Mouse (Mus musculus) kidney, adult 2 months (tissue): Measurements from ENCODE around the gene Paxip1. TPM values are rescaled to one million over a fixed set of nuclear protein-coding genes. Genes with fewer than 3 reads are reported as not detected.

Source experiments
- DNase-seq: peaks from one replicate; pipeline ENCODE4 v3.0.0; 2021
- H3K27ac ChIP-seq: fragments of 200-500 bp; 2 replicates; pipeline ENCODE4 v1.5.1; 2012; ENCODE audit warnings: low read depth, low read length, control low read depth, inconsistent platforms; ENCODE audit not compliant: insufficient read depth
- H3K27me3 ChIP-seq: fragments of 200-500 bp; replicated peaks from 2 replicates; pipeline ENCODE4 v1.6.1; 2012; ENCODE audit warnings: mild to moderate bottlenecking, moderate library complexity, low read length, inconsistent platforms; ENCODE audit not compliant: control insufficient read depth, insufficient read depth
- H3K36me3 ChIP-seq: fragments of 200-500 bp; 2 replicates; pipeline ENCODE4 v1.6.1; 2012; ENCODE audit warnings: mild to moderate bottlenecking, moderate library complexity, low read length, inconsistent platforms; ENCODE audit not compliant: control insufficient read depth, insufficient read depth
- H3K4me1 ChIP-seq: fragments of 200-500 bp; 2 replicates; pipeline ENCODE4 v1.6.1; 2011; ENCODE audit warnings: low read length; ENCODE audit not compliant: control insufficient read depth, insufficient read depth
- H3K4me3 ChIP-seq: fragments of 200-500 bp; 2 replicates; pipeline ENCODE4 v1.5.1; 2011; ENCODE audit warnings: mild to moderate bottlenecking, low read depth, low read length, control low read depth; ENCODE audit not compliant: insufficient read depth
- CTCF ChIP-seq: fragments of 200-500 bp; conservative IDR thresholded peaks from 2 replicates; pipeline ENCODE4 v1.5.1; 2011; ENCODE audit warnings: low read depth, mild to moderate bottlenecking, control low read depth, low read length, moderate library complexity, mixed read lengths; ENCODE audit not compliant: insufficient read depth, insufficient read length
- POLR2A ChIP-seq: fragments of 200-500 bp; IDR thresholded peaks from one replicate; pipeline ENCODE4 v1.6.1; 2011; ENCODE audit warnings: low read depth, low read length, control low read depth
- WGBS: fragments of 180-500 bp; shearing (Covaris S2); methylation state at CpG from one replicate; pipeline ENCODE4 v1.1.7; 2018; 5-methylcytosine and 5-hydroxymethylcytosine counted together
- polyA plus RNA-seq: library from polyadenylated mRNA; depleted of rRNA; stranded (reverse); fragments of >200 nt; gene quantifications from 2 replicates; pipeline ENCODE4 v1.2.3, GENCODE M21; 2012; rRNA removed

Gene Paxip1
- polyA plus RNA-seq, 1 experiment = 18.1 TPM

- H3K27ac ChIP-seq = no peak overlapping the region
- no peaks in the 10 kb centered on the region for H3K27me3 ChIP-seq
- no peak overlapping the region for H3K4me3 ChIP-seq
- H3K4me1 ChIP-seq = no peaks in the 10 kb centered on the region
- H3K36me3 ChIP-seq = no peaks in the 10 kb centered on the region
- TF ChIP-seq CTCF (no peak), POLR2A (no peak)
- DNase-seq = no peak
Measured at GRCm38 (mm10) chr5:27707283-27707682, 84.2 kb downstream of the Paxip1 start.

GRCm38 (mm10) chr5:27706551-27706950, 84.9 kb downstream of the Paxip1 start:
- 22% methylated on average over 6 of the region's 6 CpGs for WGBS

GRCm38 (mm10) chr5:27705020-27705419, 86.5 kb downstream of the Paxip1 start:
- H3K27ac ChIP-seq = no peak overlapping the region
- H3K4me3 ChIP-seq = no peak overlapping the region
- H3K4me1 ChIP-seq = no peaks in the 10 kb centered on the region
- H3K36me3 ChIP-seq = no peaks in the 10 kb centered on the region
- no peak for DNase-seq
- TF ChIP-seq POLR2A (no peak), CTCF (no peak)
- H3K27me3 ChIP-seq = no peaks in the 10 kb centered on the region

More at GRCm38 (mm10) chr5:27706551-27706950, 84.9 kb downstream of the Paxip1 start:
- Histone ChIP-seq H3K4me1 (no peaks in the 10 kb centered on the region), H3K4me3 (no peak overlapping the region), H3K27ac (no peak overlapping the region), H3K36me3 (no peaks in the 10 kb centered on the region), H3K27me3 (no peaks in the 10 kb centered on the region)
- no peak for DNase-seq
- TF ChIP-seq POLR2A (no peak), CTCF (no peak)

- Histone ChIP-seq H3K27ac (no peak overlapping the region), H3K36me3 (no peaks in the 10 kb centered on the region), H3K27me3 (no peaks in the 10 kb centered on the region), H3K4me1 (no peaks in the 10 kb centered on the region), H3K4me3 (no peak overlapping the region)
- WGBS = 87% methylated on average over 6 of the region's 6 CpGs
- TF ChIP-seq CTCF (no peak), POLR2A (no peak)
- no peak for DNase-seq
Measured at GRCm38 (mm10) chr5:27702482-27702881, 89.0 kb downstream of the Paxip1 start.

Other genes with a start within 250 kb of the Paxip1 start
- gene Htr5a, start 50.5 kb upstream of the Paxip1 start, polyA plus RNA-seq = not detected in 2 replicates